Mouse (Mus musculus): ENCODE results near the gene Cntn1. TPM values are rescaled to one million over a fixed set of nuclear protein-coding genes. Genes with fewer than 3 reads are reported as not detected.

The Cntn1 gene
- polyA plus RNA-seq, 1 experiment from 2014 or later, result 0.51 TPM

GRCm38 (mm10) chr15:92221446-92221845 is 170.5 kb downstream of the Cntn1 start:
- no peaks in the 10 kb centered on the region for H3K27me3 ChIP-seq (ENCODE audit: insufficient read depth, poor library complexity, severe bottlenecking)
- H3K4me1 ChIP-seq, result no peaks in the 10 kb centered on the region
- no peak overlapping the region for H3K27ac ChIP-seq
- DNase-seq (ENCODE audit: low spot score), result no peak
- no peak overlapping the region for H3K4me3 ChIP-seq
- H3K9me3 ChIP-seq, result no peaks in the 10 kb centered on the region
- WGBS, result 70% methylated on average over 2 of the region's 2 CpGs
- H3K36me3 ChIP-seq, result no peaks in the 10 kb centered on the region

- Histone ChIP-seq H3K27me3 (ENCODE audit: insufficient read depth, poor library complexity, severe bottlenecking) (no peaks in the 10 kb centered on the region), H3K36me3 (no peaks in the 10 kb centered on the region), H3K9me3 (no peaks in the 10 kb centered on the region), H3K27ac (no peak overlapping the region), H3K4me1 (no peaks in the 10 kb centered on the region), H3K4me3 (no peak overlapping the region)
- no peak for DNase-seq (ENCODE audit: low spot score)
- 22% methylated on average over 7 of the region's 7 CpGs for WGBS
Observed at GRCm38 (mm10) chr15:92231386-92231785, 180.4 kb downstream of the Cntn1 start.

- H3K27me3 ChIP-seq (ENCODE audit: insufficient read depth, poor library complexity, severe bottlenecking), result no peaks in the 10 kb centered on the region
- H3K4me1 ChIP-seq, result no peaks in the 10 kb centered on the region
- 72% methylated on average over 6 of the region's 6 CpGs for WGBS
- no peaks in the 10 kb centered on the region for H3K36me3 ChIP-seq
- H3K4me3 ChIP-seq, result no peak overlapping the region
- H3K9me3 ChIP-seq, result no peaks in the 10 kb centered on the region
- H3K27ac ChIP-seq, result no peak overlapping the region
- no peak for DNase-seq (ENCODE audit: low spot score)
Observed at GRCm38 (mm10) chr15:92235836-92236235, 184.9 kb downstream of the Cntn1 start.

GRCm38 (mm10) chr15:92264980-92265707 is 214.2 kb downstream of the Cntn1 start:
- no peaks in the 10 kb centered on the region for H3K36me3 ChIP-seq
- H3K4me1 ChIP-seq, result no peaks in the 10 kb centered on the region; the same call in 1 of the 2 replicates
- no peak overlapping the region for H3K4me3 ChIP-seq
- H3K27ac ChIP-seq, result no peak overlapping the region
- no peaks in the 10 kb centered on the region for H3K9me3 ChIP-seq
- H3K27me3 ChIP-seq (ENCODE audit: insufficient read depth, poor library complexity, severe bottlenecking), result no peaks in the 10 kb centered on the region
- DNase-seq (ENCODE audit: low spot score), result no peak
- 35% methylated on average over 7 of the region's 7 CpGs for WGBS

GRCm38 (mm10) chr15:92268341-92268740 is 217.4 kb downstream of the Cntn1 start:
- Histone ChIP-seq H3K27ac (no peak overlapping the region), H3K27me3 (ENCODE audit: insufficient read depth, poor library complexity, severe bottlenecking) (no peaks in the 10 kb centered on the region), H3K4me1 (no peaks in the 10 kb centered on the region; the same call in 1 of the 2 replicates), H3K9me3 (no peaks in the 10 kb centered on the region), H3K4me3 (no peak overlapping the region), H3K36me3 (no peaks in the 10 kb centered on the region)
- 35% methylated on average over 3 of the region's 3 CpGs for WGBS
- DNase-seq (ENCODE audit: low spot score), result peak; percentile 51

DNA sequence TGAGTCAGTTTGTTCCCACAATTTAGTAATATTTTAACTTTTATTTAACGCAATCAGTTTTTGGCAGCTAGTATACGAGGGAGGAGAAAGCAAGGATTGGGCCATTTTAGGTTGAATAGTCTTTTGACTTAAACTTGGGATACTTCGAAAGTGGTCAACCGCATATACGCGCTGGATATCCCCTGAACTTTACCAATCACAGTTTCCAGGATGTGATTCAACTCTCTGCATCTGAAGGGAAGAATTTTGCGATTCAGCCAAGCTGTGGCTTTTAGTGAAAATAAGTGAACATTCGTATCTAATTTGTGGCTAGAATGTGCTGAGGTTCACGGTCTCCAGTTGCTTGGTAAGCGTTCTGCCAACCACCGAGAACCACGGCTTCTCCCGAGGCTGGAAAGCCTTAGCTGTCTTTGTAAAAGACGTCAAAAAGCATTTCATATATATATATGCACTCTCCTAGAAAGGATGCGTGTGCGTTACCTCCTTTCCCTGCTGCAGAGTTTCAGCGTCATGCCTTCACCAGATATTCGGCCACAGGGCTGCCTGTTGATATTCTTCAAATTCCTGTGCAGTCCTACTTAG is 217.9 kb downstream of the Cntn1 start:
- H3K4me1 ChIP-seq, result no peaks in the 10 kb centered on the region; the same call in 1 of the 2 replicates
- DNase-seq (ENCODE audit: low spot score), result peak; percentile 47
- no peaks in the 10 kb centered on the region for H3K9me3 ChIP-seq
- WGBS, result 84% methylated on average over 18 of the region's 18 CpGs
- H3K27ac ChIP-seq, result no peak overlapping the region
- H3K4me3 ChIP-seq, result no peak overlapping the region
- no peaks in the 10 kb centered on the region for H3K36me3 ChIP-seq
- no peaks in the 10 kb centered on the region for H3K27me3 ChIP-seq (ENCODE audit: insufficient read depth, poor library complexity, severe bottlenecking)

- Histone ChIP-seq H3K4me3 (no peak overlapping the region), H3K4me1 (peaks cover 2% of the 10 kb centered on the region; the same call in 1 of the 2 replicates), H3K27ac (no peak overlapping the region), H3K27me3 (ENCODE audit: insufficient read depth, poor library complexity, severe bottlenecking) (no peaks in the 10 kb centered on the region), H3K9me3 (no peaks in the 10 kb centered on the region), H3K36me3 (no peaks in the 10 kb centered on the region)
- WGBS, result 82% methylated on average over 6 of the region's 6 CpGs
- DNase-seq (ENCODE audit: low spot score), result no peak
Observed at GRCm38 (mm10) chr15:92271801-92272365, 220.9 kb downstream of the Cntn1 start.

DNA sequence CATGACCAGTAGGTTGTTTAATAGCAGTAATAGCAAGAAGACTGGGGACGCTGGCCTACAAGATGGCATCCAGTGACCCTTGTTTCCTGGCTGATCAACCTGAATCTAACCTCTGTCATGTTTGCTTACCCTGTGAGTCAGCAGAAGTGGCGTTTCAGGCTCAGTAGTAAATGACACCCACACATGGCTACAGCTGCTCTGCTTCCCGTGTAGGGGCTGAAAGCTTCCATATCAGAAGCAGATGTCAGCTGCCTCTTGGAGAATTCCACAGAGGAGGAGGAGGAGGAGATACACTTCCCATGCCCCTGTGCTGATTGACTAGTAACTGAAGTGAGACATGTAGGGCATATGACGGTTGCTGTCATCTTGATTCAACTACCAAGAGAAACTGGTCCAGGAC is 225.9 kb downstream of the Cntn1 start:
- no peaks in the 10 kb centered on the region for H3K36me3 ChIP-seq
- WGBS, result 28% methylated on average over 4 of the region's 4 CpGs
- no peaks in the 10 kb centered on the region for H3K9me3 ChIP-seq
- DNase-seq (ENCODE audit: low spot score), result peak; percentile 74
- no peaks in the 10 kb centered on the region for H3K27me3 ChIP-seq (ENCODE audit: insufficient read depth, poor library complexity, severe bottlenecking)
- no peak overlapping the region for H3K4me3 ChIP-seq
- no peak overlapping the region for H3K27ac ChIP-seq
- peaks cover 3% of the 10 kb centered on the region; the same call in 1 of the 2 replicates for H3K4me1 ChIP-seq

DNA sequence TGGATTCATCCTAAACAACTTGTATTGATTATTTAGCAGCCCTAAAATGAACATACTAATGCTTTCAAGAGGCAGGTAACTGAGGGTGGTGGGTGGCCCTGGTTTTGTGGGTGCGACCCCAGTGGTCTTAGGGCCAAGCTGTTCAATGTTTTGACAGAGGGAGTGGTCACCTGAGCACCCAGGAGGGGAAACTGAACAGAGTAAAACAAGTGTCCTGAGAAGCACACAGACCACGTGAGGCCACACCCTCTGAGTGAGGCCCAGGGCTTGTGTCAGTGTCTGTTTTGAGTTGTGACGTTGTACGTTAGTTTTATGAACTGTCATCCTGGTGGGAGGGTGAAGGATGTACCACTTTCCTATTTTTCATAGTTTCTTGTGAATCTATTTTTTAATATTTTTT is 227.0 kb downstream of the Cntn1 start:
- Histone ChIP-seq H3K4me1 (peaks cover 3% of the 10 kb centered on the region; the same call in 1 of the 2 replicates), H3K4me3 (no peak overlapping the region), H3K9me3 (no peaks in the 10 kb centered on the region), H3K27me3 (ENCODE audit: insufficient read depth, poor library complexity, severe bottlenecking) (no peaks in the 10 kb centered on the region), H3K27ac (no peak overlapping the region), H3K36me3 (no peaks in the 10 kb centered on the region)
- peak; percentile 56 for DNase-seq (ENCODE audit: low spot score)
- WGBS, result 78% methylated on average over 4 of the region's 4 CpGs

DNA sequence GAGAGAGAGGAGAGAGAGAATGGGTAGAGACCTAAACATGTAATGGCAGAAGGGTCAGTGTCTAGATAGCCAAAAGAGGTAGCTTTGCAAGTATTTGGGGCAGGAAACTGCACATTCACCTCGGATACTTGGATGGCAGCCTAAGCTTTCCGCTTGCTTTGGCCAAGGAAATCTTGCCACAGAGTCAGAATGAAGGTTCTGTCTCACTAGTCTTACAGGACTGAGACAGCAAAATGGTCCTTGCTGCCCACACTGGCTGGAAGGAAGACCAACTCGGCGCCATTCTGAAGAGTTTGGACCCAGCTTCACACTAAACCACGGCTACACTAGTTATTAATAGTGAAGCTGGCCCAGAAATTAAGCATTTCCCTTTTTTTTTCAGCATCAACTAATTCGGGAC is 230.0 kb downstream of the Cntn1 start:
- Histone ChIP-seq H3K9me3 (no peaks in the 10 kb centered on the region), H3K27ac (no peak overlapping the region), H3K36me3 (no peaks in the 10 kb centered on the region), H3K27me3 (ENCODE audit: insufficient read depth, poor library complexity, severe bottlenecking) (no peaks in the 10 kb centered on the region), H3K4me1 (peaks cover 3% of the 10 kb centered on the region; the same call in 1 of the 2 replicates), H3K4me3 (no peak overlapping the region)
- no peak for DNase-seq (ENCODE audit: low spot score)
- 76% methylated on average over 6 of the region's 6 CpGs for WGBS

DNA sequence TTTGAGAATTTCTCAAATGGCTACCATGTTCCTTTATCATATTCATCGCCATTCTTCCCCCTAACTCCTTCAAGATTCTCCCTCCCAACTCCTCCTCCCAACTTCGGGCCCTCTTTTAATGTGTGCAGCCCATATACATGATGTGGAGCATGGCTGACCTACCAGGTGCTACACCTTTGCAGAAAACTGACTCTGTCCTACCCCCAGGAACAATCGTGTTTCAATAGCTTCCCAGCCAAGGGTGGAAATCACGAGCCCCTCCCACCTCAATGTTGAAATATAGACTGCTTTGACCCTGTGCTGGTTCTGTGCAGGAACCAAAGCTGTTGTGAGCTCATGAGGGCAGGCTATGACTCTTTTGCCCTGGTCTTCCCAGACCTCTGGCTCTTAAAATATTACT is 236.7 kb downstream of the Cntn1 start:
- DNase-seq (ENCODE audit: low spot score), result no peak
- Histone ChIP-seq H3K36me3 (no peaks in the 10 kb centered on the region), H3K27ac (no peak overlapping the region), H3K4me3 (no peak overlapping the region), H3K9me3 (no peaks in the 10 kb centered on the region), H3K27me3 (ENCODE audit: insufficient read depth, poor library complexity, severe bottlenecking) (no peaks in the 10 kb centered on the region), H3K4me1 (no peaks in the 10 kb centered on the region)
- 78% methylated on average over 4 of the region's 4 CpGs for WGBS

GRCm38 (mm10) chr15:92296479-92296878 is 245.5 kb downstream of the Cntn1 start:
- Histone ChIP-seq H3K27me3 (ENCODE audit: insufficient read depth, poor library complexity, severe bottlenecking) (no peaks in the 10 kb centered on the region), H3K36me3 (no peaks in the 10 kb centered on the region), H3K4me3 (no peak overlapping the region), H3K27ac (no peak overlapping the region), H3K4me1 (no peaks in the 10 kb centered on the region), H3K9me3 (no peaks in the 10 kb centered on the region)
- DNase-seq (ENCODE audit: low spot score), result no peak
- 78% methylated on average over 3 of the region's 3 CpGs for WGBS

GRCm38 (mm10) chr15:92302796-92303195 is 251.8 kb downstream of the Cntn1 start:
- Histone ChIP-seq H3K27me3 (ENCODE audit: insufficient read depth, poor library complexity, severe bottlenecking) (no peaks in the 10 kb centered on the region), H3K9me3 (no peaks in the 10 kb centered on the region), H3K4me3 (no peak overlapping the region), H3K4me1 (no peaks in the 10 kb centered on the region), H3K36me3 (no peaks in the 10 kb centered on the region), H3K27ac (no peak overlapping the region)
- WGBS, result 84% methylated on average over 6 of the region's 6 CpGs
- no peak for DNase-seq (ENCODE audit: low spot score)
